ENCODE assay signal across 14 mouse cellular contexts in genomic region chr3:137958352-137958751, GRCm38 (mm10).
"Had no signal": no experiment of that assay in that cellular context is flagged by ENCODE, and none has a peak within 500 bp of the region (broad histone marks: within the 10 kb centered on the region; RNA-seq: fewer than 3 reads in every experiment).

No protein-coding gene starts in this region.

- DNase-seq: kidney, adult 8-10 months; kidney, postnatal 25 days; lung, adult 2 months; lung, postnatal 36 days; retina, postnatal 1 day; right cerebral cortex, postnatal 4 days; spleen, adult 18-20 months; thymus, postnatal 36 days had no signal

- ATAC-seq: inflammation-experienced regulatory T-cells, adult 6 months; intestine, postnatal 0 days; lung, postnatal 0 days; midbrain, embryonic 13.5 days had no signal

- H3K36me3 ChIP-seq: limb, embryonic 10.5 days; midbrain, embryonic 13.5 days had no signal

- H3K4me3 ChIP-seq: left cerebral cortex, adult 2 months; limb, embryonic 10.5 days; midbrain, embryonic 13.5 days had no signal

- H3K27me3 ChIP-seq: midbrain, embryonic 13.5 days had no signal

- H3K4me2 ChIP-seq: midbrain, embryonic 13.5 days had no signal

- H3K27ac ChIP-seq: left cerebral cortex, adult 2 months; limb, embryonic 10.5 days; midbrain, embryonic 13.5 days had no signal

- H3K9ac ChIP-seq: midbrain, embryonic 13.5 days had no signal

- H3K9me3 ChIP-seq: limb, embryonic 10.5 days; midbrain, embryonic 13.5 days had no signal
